Mouse (Mus musculus) thymus, adult 2 months (tissue): ENCODE results near the gene 4930550C14Rik. TPM values are rescaled to one million over a fixed set of nuclear protein-coding genes. Genes with fewer than 3 reads are reported as not detected.

Experiments used
- DNase-seq: peaks from one replicate; pipeline ENCODE4 v3.0.0; 2021
- H3K27ac ChIP-seq: fragments of 200-500 bp; 2 replicates; pipeline ENCODE4 v1.5.1; 2012; ENCODE audit warnings: low read length, control low read depth; ENCODE audit not compliant: control insufficient read depth, insufficient read depth
- H3K27me3 ChIP-seq: fragments of 200-500 bp; 2 replicates; pipeline ENCODE4 v1.6.1; 2012; ENCODE audit warnings: mild to moderate bottlenecking, low read length, moderate library complexity, mixed read lengths; ENCODE audit not compliant: control insufficient read depth, insufficient read depth
- H3K36me3 ChIP-seq: fragments of 200-500 bp; 2 replicates; pipeline ENCODE4 v1.6.1; 2012; ENCODE audit warnings: mild to moderate bottlenecking, low read length, moderate library complexity; ENCODE audit not compliant: control insufficient read depth, insufficient read depth
- H3K4me1 ChIP-seq: fragments of 200-500 bp; replicated peaks from 2 replicates; pipeline ENCODE4 v1.6.1; 2012; ENCODE audit warnings: low read length; ENCODE audit not compliant: control insufficient read depth, insufficient read depth
- H3K4me3 ChIP-seq: fragments of 200-500 bp; 2 replicates; pipeline ENCODE4 v1.5.1; 2012; ENCODE audit warnings: mild to moderate bottlenecking, low read length, control low read depth, moderate library complexity; ENCODE audit not compliant: control insufficient read depth, insufficient read depth
- CTCF ChIP-seq: fragments of 200-500 bp; IDR thresholded peaks from 2 replicates; pipeline ENCODE4 v1.5.1; 2012; ENCODE audit warnings: mild to moderate bottlenecking, control low read depth, low read length, moderate library complexity, borderline replicate concordance; ENCODE audit not compliant: control insufficient read depth, poor library complexity, insufficient read depth; ENCODE audit errors: extremely low read depth
- POLR2A ChIP-seq: fragments of 200-500 bp; IDR thresholded peaks from 2 replicates; pipeline ENCODE4 v1.6.1; 2012; ENCODE audit warnings: mild to moderate bottlenecking, low read length, control low read depth, moderate library complexity; ENCODE audit not compliant: control insufficient read depth, poor library complexity, insufficient read depth; ENCODE audit errors: extremely low read depth
- WGBS: fragments of 180-500 bp; shearing (Covaris S2); methylation state at CpG from one replicate; pipeline ENCODE4 v1.1.7; 2018; 5-methylcytosine and 5-hydroxymethylcytosine counted together
- polyA plus RNA-seq: library from polyadenylated mRNA; depleted of rRNA; stranded (reverse); fragments of >200 nt; gene quantifications from 2 replicates; pipeline ENCODE4 v1.2.3, GENCODE M21; 2012

Gene 4930550C14Rik
- polyA plus RNA-seq, 1 experiment = 0.12 TPM

DNA sequence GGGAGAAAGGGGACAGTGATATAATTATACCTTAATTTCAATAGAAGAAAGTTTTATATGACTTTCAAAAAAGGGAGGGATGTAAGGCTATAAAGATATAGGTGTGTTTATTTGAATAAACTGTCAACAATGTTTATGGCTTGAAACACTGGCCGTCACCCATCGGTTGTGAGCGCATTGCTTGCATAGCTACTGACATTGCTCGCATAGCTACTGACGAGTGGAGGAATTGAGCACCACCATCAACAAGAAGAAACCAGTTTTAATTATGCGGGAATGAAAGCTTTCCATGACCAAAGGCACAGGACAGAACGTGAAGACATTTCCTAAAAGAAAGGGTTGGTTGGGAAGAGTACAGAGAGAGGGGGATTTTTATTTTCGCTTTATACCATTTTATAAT is 979 bp upstream of the 4930550C14Rik start:
- TF ChIP-seq POLR2A (no peak), CTCF (no peak)
- H3K27ac ChIP-seq = no peak overlapping the region
- H3K4me1 ChIP-seq = peaks cover 17% of the 10 kb centered on the region
- H3K36me3 ChIP-seq = no peaks in the 10 kb centered on the region
- no peak for DNase-seq
- H3K4me3 ChIP-seq = no peak overlapping the region
- 94% methylated on average over 8 of the region's 8 CpGs for WGBS
- H3K27me3 ChIP-seq = no peaks in the 10 kb centered on the region

DNA sequence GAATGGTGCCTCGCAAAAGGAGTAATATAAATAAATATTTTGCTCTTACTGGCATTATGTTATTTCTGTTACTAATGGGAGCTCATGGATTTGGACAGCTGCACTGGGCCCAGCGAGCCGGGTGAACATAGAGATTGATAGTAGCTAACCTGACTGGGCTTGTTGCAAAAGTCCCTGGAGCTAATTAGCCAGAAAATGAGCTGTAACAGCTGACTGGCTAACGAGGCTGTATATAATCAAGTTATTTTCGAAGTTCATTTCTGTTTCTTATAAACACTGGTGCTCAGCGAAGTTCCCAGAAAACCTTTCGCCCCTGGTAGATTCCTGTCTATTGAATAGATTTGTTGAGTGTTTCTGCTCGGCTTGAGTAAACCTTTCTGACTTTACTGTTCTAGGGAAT is 866 bp downstream of the 4930550C14Rik start:
- Histone ChIP-seq H3K36me3 (no peaks in the 10 kb centered on the region), H3K27ac (no peak overlapping the region), H3K4me1 (peaks cover 13% of the 10 kb centered on the region), H3K4me3 (no peak overlapping the region), H3K27me3 (no peaks in the 10 kb centered on the region)
- 93% methylated on average over 8 of the region's 8 CpGs for WGBS
- TF ChIP-seq POLR2A (no peak), CTCF (no peak)
- DNase-seq = no peak

DNA sequence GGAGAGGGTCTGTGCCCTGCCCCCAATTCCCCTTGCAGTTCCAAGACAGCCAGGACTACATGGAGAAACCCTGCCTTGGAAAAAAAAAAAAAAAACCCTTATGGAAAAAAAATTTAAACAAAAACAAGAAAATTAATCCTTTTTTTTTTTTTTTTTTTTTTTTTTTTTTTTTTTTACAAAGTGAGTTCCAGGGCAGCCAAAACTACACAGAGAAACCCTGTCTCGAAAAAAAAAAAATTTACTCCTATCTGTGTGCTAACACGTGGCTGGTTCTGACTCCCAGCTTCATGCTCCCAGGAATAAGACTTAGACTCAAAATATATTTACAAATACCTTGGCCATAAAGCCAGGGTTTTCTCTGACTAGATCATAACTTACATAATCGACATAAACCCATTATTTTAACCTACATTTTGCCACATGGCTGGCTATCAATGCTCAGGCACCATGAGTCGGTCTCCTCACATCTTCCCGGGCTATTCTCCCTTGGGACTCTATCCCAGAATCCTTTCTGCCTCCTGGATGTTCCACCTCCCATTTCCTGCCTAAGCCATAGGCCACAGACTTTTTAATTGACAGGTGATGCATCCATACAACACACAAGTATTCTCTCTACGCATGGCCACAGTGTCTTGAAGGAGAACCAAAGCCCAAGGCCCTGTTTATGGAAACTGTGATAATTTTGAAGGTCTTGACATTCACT is 2.1 kb downstream of the 4930550C14Rik start:
- H3K27ac ChIP-seq = no peak overlapping the region
- WGBS = 91% methylated on average over 6 of the region's 6 CpGs
- no peak for DNase-seq
- TF ChIP-seq CTCF = no peak
- H3K4me1 ChIP-seq = peaks cover 13% of the 10 kb centered on the region
- H3K4me3 ChIP-seq = no peak overlapping the region
- H3K27me3 ChIP-seq = no peaks in the 10 kb centered on the region
- no peaks in the 10 kb centered on the region for H3K36me3 ChIP-seq

DNA sequence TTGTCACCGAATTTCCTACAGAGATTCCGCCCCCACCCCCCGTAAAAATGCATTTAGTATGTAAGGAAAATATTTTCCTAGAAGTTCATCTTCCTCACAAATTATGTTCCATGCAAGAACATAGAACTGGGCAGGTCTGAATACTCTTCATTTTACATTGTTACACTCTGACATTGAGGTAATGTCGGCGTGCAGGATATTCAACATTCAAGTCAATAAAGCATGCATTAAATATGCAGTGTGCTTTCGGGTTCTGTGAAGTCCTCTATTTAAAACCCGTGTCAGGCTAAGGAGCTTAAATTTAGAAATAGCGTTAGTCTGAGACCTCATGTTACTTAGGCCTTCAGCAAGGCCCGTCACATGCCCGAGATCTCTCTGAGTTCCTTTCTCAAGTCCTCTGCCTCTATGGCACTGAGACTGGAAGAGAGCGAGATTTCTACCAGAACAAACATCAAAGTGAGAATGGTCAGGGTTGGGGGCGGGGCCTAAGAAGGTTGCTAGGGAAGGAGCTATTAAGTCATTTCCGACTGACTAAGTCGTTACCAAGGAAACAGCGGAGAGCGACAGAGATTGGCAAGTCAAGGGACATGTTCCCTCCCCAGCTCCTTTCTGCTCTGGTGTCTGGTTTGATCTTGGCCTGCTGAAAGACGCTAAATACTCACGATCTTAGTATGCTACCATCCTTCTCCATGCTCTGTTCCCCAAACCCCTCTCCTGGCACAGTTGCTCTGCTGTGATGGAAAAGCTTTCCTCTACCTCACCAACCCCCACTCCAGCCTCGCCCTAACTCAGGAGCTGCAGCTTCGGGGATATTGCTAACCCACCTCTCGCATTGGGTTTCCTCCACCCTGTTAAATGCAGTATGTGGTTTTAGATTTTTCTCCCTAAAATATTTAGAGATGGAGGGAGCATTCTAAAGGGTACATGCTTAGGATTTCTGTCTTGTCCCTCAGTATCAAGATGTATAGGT is 2.9 kb downstream of the 4930550C14Rik start:
- WGBS = 16% methylated on average over 21 of the region's 21 CpGs
- H3K4me3 ChIP-seq = peak overlapping the region; percentile 53
- peak overlapping the region; percentile 81 for H3K27ac ChIP-seq
- no peaks in the 10 kb centered on the region for H3K36me3 ChIP-seq
- TF ChIP-seq POLR2A (no peak), CTCF (no peak)
- H3K4me1 ChIP-seq = peaks cover 14% of the 10 kb centered on the region
- peak; percentile 86 for DNase-seq
- no peaks in the 10 kb centered on the region for H3K27me3 ChIP-seq

DNA sequence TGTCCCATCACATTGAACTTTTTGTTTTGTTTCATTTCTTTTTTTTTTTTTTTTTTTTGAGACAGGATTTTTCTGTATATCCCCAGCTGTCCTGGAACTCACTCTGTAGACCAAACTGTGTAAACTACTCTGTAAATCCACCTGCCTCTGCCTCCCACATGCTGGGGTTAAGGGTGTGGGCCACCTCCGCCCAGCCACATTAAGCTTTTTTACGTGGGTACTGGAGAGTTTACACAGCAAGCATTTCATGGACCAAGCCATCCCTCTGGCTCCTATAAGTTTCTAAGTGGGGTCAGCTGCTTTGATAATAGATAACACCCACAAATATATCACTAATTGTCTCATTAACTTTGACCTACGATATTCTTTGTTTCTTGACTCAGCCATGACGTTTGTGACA is 6.4 kb downstream of the 4930550C14Rik start:
- WGBS = 89% methylated on average over 4 of the region's 4 CpGs
- H3K27me3 ChIP-seq = no peaks in the 10 kb centered on the region
- H3K36me3 ChIP-seq = no peaks in the 10 kb centered on the region
- peaks cover 13% of the 10 kb centered on the region for H3K4me1 ChIP-seq
- TF ChIP-seq POLR2A (no peak), CTCF (no peak)
- DNase-seq = no peak
- H3K4me3 ChIP-seq = no peak overlapping the region
- H3K27ac ChIP-seq = peak overlapping the region; percentile 70; the same call in 1 of the 2 replicates

DNA sequence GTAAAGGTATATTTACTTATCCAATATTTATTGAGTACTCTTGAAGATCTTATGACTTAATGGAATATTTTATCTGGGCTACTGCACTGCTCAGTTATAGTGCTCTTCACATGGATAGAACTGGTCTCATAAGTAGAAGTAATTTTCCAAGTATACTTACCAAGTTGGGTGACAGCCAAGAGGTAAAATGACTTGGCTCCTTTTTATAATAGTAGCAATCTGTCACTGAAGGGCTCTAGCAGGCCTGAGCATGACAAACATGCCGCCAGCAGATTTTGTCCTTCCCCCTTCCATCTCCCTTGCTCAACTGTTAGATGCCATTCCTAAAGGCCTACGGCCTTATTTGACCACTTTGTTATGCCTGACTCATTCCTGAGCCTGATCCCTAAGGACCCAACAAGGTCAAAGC is 6.8 kb downstream of the 4930550C14Rik start:
- no peak for DNase-seq
- no peaks in the 10 kb centered on the region for H3K36me3 ChIP-seq
- TF ChIP-seq CTCF (no peak), POLR2A (no peak)
- peaks cover 13% of the 10 kb centered on the region for H3K4me1 ChIP-seq
- no peaks in the 10 kb centered on the region for H3K27me3 ChIP-seq
- no peak overlapping the region for H3K27ac ChIP-seq
- 85% methylated on average over 2 of the region's 2 CpGs for WGBS
- H3K4me3 ChIP-seq = no peak overlapping the region
